Mouse (Mus musculus) neural tube, embryonic 14.5 days (tissue): Measurements from ENCODE around the gene Senp5. TPM values are rescaled to one million over a fixed set of nuclear protein-coding genes. Genes with fewer than 3 reads are reported as not detected.

ENCODE experiments used
- ATAC-seq: fragments of 200-750 bp; cut with Nextera tagmentation; 2 replicates; pipeline ENCODE4 v1.8.0; 2017; ENCODE audit warnings: low read depth, mild to moderate bottlenecking, moderate TSS enrichment, moderate library complexity
- H3K27ac ChIP-seq: fragments of 300-500 bp; sonication (generic); 2 replicates; pipeline ENCODE4 v1.5.1; 2014; ENCODE audit warnings: low read depth, mild to moderate bottlenecking, control low read depth, low read length, moderate library complexity, mixed read lengths
- H3K27me3 ChIP-seq: fragments of 300-500 bp; sonication (generic); 2 replicates; pipeline ENCODE4 v1.6.1; 2014; ENCODE audit warnings: low read length; ENCODE audit not compliant: control insufficient read depth, insufficient read depth
- H3K36me3 ChIP-seq: fragments of 300-500 bp; sonication (generic); 2 replicates; pipeline ENCODE4 v1.6.1; 2014; ENCODE audit warnings: low read length, mixed read lengths; ENCODE audit not compliant: control insufficient read depth, insufficient read depth
- H3K4me1 ChIP-seq: fragments of 300-500 bp; sonication (generic); 2 replicates; pipeline ENCODE4 v1.6.1; 2014; ENCODE audit warnings: low read length; ENCODE audit not compliant: control insufficient read depth, insufficient read depth
- H3K4me2 ChIP-seq: fragments of 300-500 bp; sonication (generic); 2 replicates; pipeline ENCODE4 v1.6.1; 2014; ENCODE audit warnings: mild to moderate bottlenecking, low read depth, low read length, control low read depth
- H3K4me3 ChIP-seq: fragments of 300-500 bp; sonication (generic); 2 replicates; pipeline ENCODE4 v1.5.1; 2014; ENCODE audit warnings: low read depth, low read length, control low read depth, mixed read lengths
- H3K9ac ChIP-seq: fragments of 300-500 bp; sonication (generic); replicated peaks from 2 replicates; pipeline ENCODE4 v1.6.1; 2014; ENCODE audit warnings: low read depth, mild to moderate bottlenecking, control low read depth, low read length, mixed read lengths
- H3K9me3 ChIP-seq: fragments of 300-500 bp; sonication (generic); 2 replicates; pipeline ENCODE4 v1.6.1; 2016; ENCODE audit warnings: low read length; ENCODE audit not compliant: control insufficient read depth
- WGBS: fragments of 180-500 bp; shearing (Covaris S2); extraction: QIAGEN DNeasy Blood & Tissue Kit; methylation state at CpG from one replicate; pipeline ENCODE4 v1.1.7; 2014; 5-methylcytosine and 5-hydroxymethylcytosine counted together
- microRNA-seq: library from miRNA; unstranded; fragments of <30 nt; microRNA quantifications from one replicate; pipeline ENCODE4, GENCODE M21; 2016
- polyA plus RNA-seq: library from polyadenylated mRNA; unstranded; fragments of >200 nt; fragmentation: Nextera tagmentation; extraction: Ambion mirVana; gene quantifications from 2 replicates; pipeline ENCODE4 v1.2.1, GENCODE M21; 2014

Gene Senp5
- polyA plus RNA-seq, 1 experiment from 2014 or later = 13.2 TPM

DNA sequence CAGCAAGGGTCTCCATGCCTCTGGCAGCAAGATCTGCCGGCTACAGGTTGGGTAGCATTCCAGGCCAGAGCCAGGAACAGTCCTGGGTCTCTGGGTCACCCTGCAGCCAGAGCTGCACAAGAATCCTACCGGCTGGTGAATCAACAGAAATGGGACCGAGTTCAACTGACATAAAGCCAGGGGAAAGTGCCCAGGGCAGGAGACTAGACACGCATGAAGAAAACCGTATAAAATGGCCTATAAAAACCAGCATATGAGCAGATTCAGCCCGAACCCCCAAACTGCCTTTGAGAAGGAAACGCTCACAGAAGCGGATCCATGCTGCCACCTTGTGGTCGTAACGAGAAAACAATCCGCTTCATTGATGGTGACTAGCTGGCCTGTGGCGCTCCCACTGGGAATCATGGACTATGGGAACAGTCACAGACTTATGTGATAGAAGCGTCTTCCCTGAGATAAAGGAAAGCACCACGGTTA is 84.8 kb downstream of the Senp5 start:
- Histone ChIP-seq H3K4me3 (no peak overlapping the region), H3K4me2 (0 out of 2 replicates have a peak overlapping the region, but pooled peaks have one; percentile 24), H3K9ac (peak overlapping the region; percentile 37; the same call in 1 of the 2 replicates), H3K4me1 (no peaks in the 10 kb centered on the region), H3K9me3 (no peaks in the 10 kb centered on the region), H3K36me3 (no peaks in the 10 kb centered on the region), H3K27ac (no peak overlapping the region), H3K27me3 (no peaks in the 10 kb centered on the region)
- ATAC-seq = peak; percentile 66; the same call in 1 of the 2 replicates
- WGBS = 3% methylated on average over 14 of the region's 14 CpGs

DNA sequence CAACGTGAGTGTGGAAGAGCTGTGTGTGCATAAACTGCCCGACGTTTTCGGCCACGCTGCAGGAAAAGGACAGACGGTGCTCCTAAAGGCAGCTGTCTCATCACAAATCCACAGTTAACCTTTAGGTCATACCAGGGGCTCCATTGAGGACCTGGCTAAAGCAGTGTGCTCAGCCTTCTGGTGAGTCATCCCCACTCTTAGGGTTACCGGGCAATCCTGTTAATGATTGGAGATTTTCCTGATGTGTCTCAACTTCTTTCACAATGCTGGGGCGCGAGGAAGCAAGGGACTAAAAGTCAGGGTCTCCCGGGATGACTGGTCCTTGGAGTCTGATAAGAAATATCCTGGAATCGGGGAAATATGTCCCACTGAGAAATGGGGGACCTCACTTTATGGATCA is 85.3 kb downstream of the Senp5 start:
- ATAC-seq = no peak
- no peaks in the 10 kb centered on the region for H3K9me3 ChIP-seq
- no peak overlapping the region for H3K27ac ChIP-seq
- 78% methylated on average over 11 of the region's 11 CpGs for WGBS
- H3K4me3 ChIP-seq = no peak overlapping the region
- no peaks in the 10 kb centered on the region for H3K36me3 ChIP-seq
- 0 out of 2 replicates have a peak overlapping the region, but pooled peaks have one; percentile 37 for H3K9ac ChIP-seq
- H3K27me3 ChIP-seq = no peaks in the 10 kb centered on the region
- H3K4me1 ChIP-seq = no peaks in the 10 kb centered on the region
- H3K4me2 ChIP-seq = no peak overlapping the region

- Histone ChIP-seq H3K36me3 (no peaks in the 10 kb centered on the region), H3K4me3 (no peak overlapping the region), H3K4me1 (0 out of 2 replicates have a peak, but pooled peaks cover 9% of the 10 kb centered on the region), H3K9ac (no peak overlapping the region), H3K27ac (no peak overlapping the region), H3K9me3 (no peaks in the 10 kb centered on the region), H3K4me2 (no peak overlapping the region), H3K27me3 (no peaks in the 10 kb centered on the region)
- no peak for ATAC-seq
- 77% methylated on average over 10 of the region's 10 CpGs for WGBS
Observed at GRCm38 (mm10) chr16:31910281-31910847, 92.7 kb downstream of the Senp5 start.

Small RNAs within 50 kb of the gene (microRNA-seq; reads per million reads assigned to microRNA genes)
- not detected for gene Gm26269

Other genes starting within 250 kb of the Senp5 start
- 0.12 TPM in 2 replicates for gene Meltf, start 124.5 kb downstream of the Senp5 start, polyA plus RNA-seq
- 3.9 and 5.0 TPM in 2 replicates for gene Pigz, start 69.4 kb downstream of the Senp5 start, polyA plus RNA-seq
- 115 and 124 TPM in 2 replicates for gene 0610012G03Rik, start 54.8 kb downstream of the Senp5 start, polyA plus RNA-seq
- 92.0 and 92.9 TPM in 2 replicates for gene Ncbp2, start 54.8 kb downstream of the Senp5 start, polyA plus RNA-seq
- gene Pak2, start 76.1 kb upstream of the Senp5 start, polyA plus RNA-seq = 28.1 and 34.5 TPM in 2 replicates
- gene Pigx, start 96.5 kb upstream of the Senp5 start, polyA plus RNA-seq = 104 and 115 TPM in 2 replicates
- 50.9 and 58.3 TPM in 2 replicates for gene Cep19, start 96.5 kb upstream of the Senp5 start, polyA plus RNA-seq
- gene Nrros, start 162.3 kb upstream of the Senp5 start, polyA plus RNA-seq = 2.5 and 7.7 TPM in 2 replicates
- gene Bex6, start 176.5 kb upstream of the Senp5 start, polyA plus RNA-seq = not detected in 2 replicates
- gene Fbxo45, start 243.9 kb upstream of the Senp5 start, polyA plus RNA-seq = 13.9 and 17.9 TPM in 2 replicates
- 12.8 and 17.6 TPM in 2 replicates for gene Wdr53, start 243.9 kb upstream of the Senp5 start, polyA plus RNA-seq